Mouse (Mus musculus) kidney, postnatal 10 days (tissue): Measurements from ENCODE around the gene Atrnl1.
"Not testable (repeated sequence)": the region's sequence is repeated elsewhere in the genome, so short reads cannot be mapped to it uniquely, and the experiment has no call there.

Experiments used
- DNase-seq: peaks from one replicate; pipeline ENCODE4 v3.0.0; 2021; ENCODE audit warnings: mixed read lengths

Atrnl1 gene

GRCm38 (mm10) chr19:58044816-58045215 lies 434.0 kb downstream of the Atrnl1 start:
- no peak for DNase-seq

- no peak for DNase-seq
These were observed 435.8 kb downstream of the Atrnl1 start for GRCm38 (mm10) chr19:58046656-58047055.

- DNase-seq, result not testable (repeated sequence)
These were observed 439.6 kb downstream of the Atrnl1 start for GRCm38 (mm10) chr19:58050410-58050809.

GRCm38 (mm10) chr19:58050986-58051385 lies 440.2 kb downstream of the Atrnl1 start:
- DNase-seq, result no peak

GRCm38 (mm10) chr19:58051905-58052304 lies 441.1 kb downstream of the Atrnl1 start:
- DNase-seq, result no peak

- no peak for DNase-seq
These were observed 441.8 kb downstream of the Atrnl1 start for GRCm38 (mm10) chr19:58052444-58053135.

GRCm38 (mm10) chr19:58059719-58060118 lies 448.9 kb downstream of the Atrnl1 start:
- no peak for DNase-seq

GRCm38 (mm10) chr19:58060199-58060853 lies 449.5 kb downstream of the Atrnl1 start:
- no peak for DNase-seq

- peak; percentile 16 for DNase-seq
These were observed 450.1 kb downstream of the Atrnl1 start for GRCm38 (mm10) chr19:58060854-58061358.

GRCm38 (mm10) chr19:58061933-58062332 lies 451.1 kb downstream of the Atrnl1 start:
- no peak for DNase-seq

GRCm38 (mm10) chr19:58063541-58063940 lies 452.7 kb downstream of the Atrnl1 start:
- no peak for DNase-seq

GRCm38 (mm10) chr19:58064116-58065000 lies 453.5 kb downstream of the Atrnl1 start:
- DNase-seq, result no peak

- DNase-seq, result no peak
These were observed 454.1 kb downstream of the Atrnl1 start for GRCm38 (mm10) chr19:58065001-58065314.

GRCm38 (mm10) chr19:58065514-58065913 lies 454.7 kb downstream of the Atrnl1 start:
- DNase-seq, result no peak

- DNase-seq, result no peak
These were observed 457.3 kb downstream of the Atrnl1 start for GRCm38 (mm10) chr19:58068114-58068513.

- no peak for DNase-seq
These were observed 458.1 kb downstream of the Atrnl1 start for GRCm38 (mm10) chr19:58068958-58069357.

GRCm38 (mm10) chr19:58072404-58072803 lies 461.6 kb downstream of the Atrnl1 start:
- DNase-seq, result no peak

GRCm38 (mm10) chr19:58072846-58073245 lies 462.0 kb downstream of the Atrnl1 start:
- DNase-seq, result no peak

- no peak for DNase-seq
These were observed 464.4 kb downstream of the Atrnl1 start for GRCm38 (mm10) chr19:58075252-58075651.

GRCm38 (mm10) chr19:58076961-58077371 lies 466.1 kb downstream of the Atrnl1 start:
- no peak for DNase-seq

- DNase-seq, result no peak
These were observed 466.8 kb downstream of the Atrnl1 start for GRCm38 (mm10) chr19:58077529-58078070.

- no peak for DNase-seq
These were observed 469.3 kb downstream of the Atrnl1 start for GRCm38 (mm10) chr19:58080168-58080567.

- no peak for DNase-seq
These were observed 471.9 kb downstream of the Atrnl1 start for GRCm38 (mm10) chr19:58082751-58083150.
